Mouse (Mus musculus): ENCODE measurements around the gene Basp1. TPM values are rescaled to one million over a fixed set of nuclear protein-coding genes. Genes with fewer than 3 reads are reported as not detected.
A peak's percentile ranks its signal among the peaks of the same experiment; 100 is the strongest.

Gene Basp1
- polyA plus RNA-seq, 1 experiment from 2014 or later: 7.8 TPM

DNA sequence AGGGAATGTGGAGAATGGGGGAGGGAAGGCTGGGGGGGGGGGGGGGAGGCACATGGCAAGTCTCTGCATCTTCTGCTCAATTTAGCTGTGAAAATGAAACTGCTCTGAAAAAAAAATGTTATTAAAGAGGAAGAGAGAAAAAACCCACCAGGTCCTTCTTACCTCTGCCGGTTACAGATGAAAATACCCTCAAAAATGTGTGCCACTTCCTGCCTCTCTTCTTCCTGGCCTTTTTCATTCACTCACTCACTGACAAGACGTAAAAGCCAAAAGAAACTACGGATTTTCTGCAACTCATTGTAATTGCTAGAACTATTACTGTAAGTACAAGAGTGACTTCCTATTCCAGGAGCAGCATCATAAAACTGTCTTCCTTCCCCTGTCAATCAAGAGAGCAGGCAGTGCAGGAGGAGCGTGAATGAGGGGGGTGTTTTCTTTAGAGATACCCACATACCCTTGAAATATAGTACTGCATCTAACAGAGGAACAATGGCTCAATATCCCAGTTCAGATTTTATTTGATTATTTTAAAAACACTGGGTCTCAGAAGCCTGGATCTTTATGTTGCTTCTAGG is 21.0 kb downstream of the Basp1 start:
- no peak overlapping the region for H3K9ac ChIP-seq
- ATAC-seq (replicated peaks; ENCODE audit: insufficient number of reproducible peaks, insufficient read depth, low FRiP score, low read depth): no peak
- H3K27ac ChIP-seq: no peak overlapping the region
- H3K4me2 ChIP-seq: no peak overlapping the region
- no peaks in the 10 kb centered on the region for H3K27me3 ChIP-seq
- no peaks in the 10 kb centered on the region for H3K4me1 ChIP-seq (replicated peaks)
- H3K36me3 ChIP-seq: no peaks in the 10 kb centered on the region
- no peak overlapping the region for H3K4me3 ChIP-seq
- WGBS: 59% methylated on average over 4 of the region's 4 CpGs
- H3K9me3 ChIP-seq (replicated peaks): no peaks in the 10 kb centered on the region

GRCm38 (mm10) chr15:25391210-25391609 is 22.4 kb downstream of the Basp1 start:
- H3K9ac ChIP-seq: no peak overlapping the region
- ATAC-seq (replicated peaks; ENCODE audit: insufficient number of reproducible peaks, insufficient read depth, low FRiP score, low read depth): no peak
- H3K27me3 ChIP-seq: no peaks in the 10 kb centered on the region
- H3K4me1 ChIP-seq (replicated peaks): no peaks in the 10 kb centered on the region
- no peaks in the 10 kb centered on the region for H3K36me3 ChIP-seq
- H3K4me2 ChIP-seq: no peak overlapping the region
- no peaks in the 10 kb centered on the region for H3K9me3 ChIP-seq (replicated peaks)
- no peak overlapping the region for H3K4me3 ChIP-seq
- no peak overlapping the region for H3K27ac ChIP-seq
- WGBS: 47% methylated on average over 5 of the region's 5 CpGs

DNA sequence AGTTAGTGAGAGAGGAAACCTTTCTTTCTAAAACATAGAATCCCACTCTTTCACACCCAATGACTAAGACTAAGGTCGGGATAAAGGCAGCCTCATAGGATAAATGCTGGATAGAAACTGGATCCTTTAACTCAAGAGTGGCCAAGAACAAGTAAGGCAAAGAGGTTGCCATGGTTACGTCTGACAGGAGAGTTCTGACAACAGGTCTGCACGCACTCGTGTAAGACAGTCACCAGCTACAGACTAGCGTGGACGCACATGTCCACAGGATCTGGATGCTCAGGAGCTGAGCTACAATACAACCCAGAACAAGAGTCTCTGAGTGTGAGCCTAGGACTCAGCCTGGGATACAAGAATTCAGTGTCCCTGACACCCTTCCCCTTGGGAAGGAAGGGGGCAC is 26.0 kb downstream of the Basp1 start:
- no peak for ATAC-seq (replicated peaks; ENCODE audit: insufficient number of reproducible peaks, insufficient read depth, low FRiP score, low read depth)
- Histone ChIP-seq H3K27ac (no peak overlapping the region), H3K4me2 (no peak overlapping the region), H3K36me3 (no peaks in the 10 kb centered on the region), H3K27me3 (no peaks in the 10 kb centered on the region), H3K9ac (no peak overlapping the region), H3K9me3 (replicated peaks) (no peaks in the 10 kb centered on the region), H3K4me3 (no peak overlapping the region), H3K4me1 (replicated peaks) (no peaks in the 10 kb centered on the region)
- 75% methylated on average over 6 of the region's 6 CpGs for WGBS

DNA sequence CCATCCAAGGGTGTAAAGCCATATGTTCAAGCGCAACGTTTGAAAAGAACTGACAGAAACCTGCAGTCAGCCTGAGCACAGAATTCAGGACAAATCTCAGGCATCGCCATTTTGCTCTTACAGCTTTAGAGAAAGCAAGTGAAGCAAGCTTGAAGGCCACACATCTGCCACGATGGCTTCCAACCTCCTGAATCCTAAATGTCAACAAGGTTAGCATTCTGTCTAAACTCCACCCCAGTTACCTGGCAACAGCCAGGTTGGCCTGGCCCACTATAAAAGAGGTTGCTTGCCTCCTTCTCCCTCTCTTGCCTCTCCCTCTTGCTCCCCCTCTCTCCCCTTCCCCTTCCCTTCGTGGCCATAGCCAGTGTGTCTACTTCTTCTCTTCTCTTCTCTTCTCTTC is 33.5 kb downstream of the Basp1 start:
- Histone ChIP-seq H3K27ac (no peak overlapping the region), H3K27me3 (no peaks in the 10 kb centered on the region), H3K9me3 (replicated peaks) (no peaks in the 10 kb centered on the region), H3K9ac (no peak overlapping the region), H3K4me3 (no peak overlapping the region), H3K36me3 (no peaks in the 10 kb centered on the region), H3K4me2 (no peak overlapping the region), H3K4me1 (replicated peaks) (no peaks in the 10 kb centered on the region)
- ATAC-seq (replicated peaks; ENCODE audit: insufficient number of reproducible peaks, insufficient read depth, low FRiP score, low read depth): no peak
- 80% methylated on average over 5 of the region's 5 CpGs for WGBS

- no peaks in the 10 kb centered on the region for H3K36me3 ChIP-seq
- no peak overlapping the region for H3K4me2 ChIP-seq
- no peak for ATAC-seq (replicated peaks; ENCODE audit: insufficient number of reproducible peaks, insufficient read depth, low FRiP score, low read depth)
- no peak overlapping the region for H3K27ac ChIP-seq
- H3K9me3 ChIP-seq (replicated peaks): no peaks in the 10 kb centered on the region
- H3K4me1 ChIP-seq (replicated peaks): no peaks in the 10 kb centered on the region
- H3K27me3 ChIP-seq: no peaks in the 10 kb centered on the region
- H3K9ac ChIP-seq: no peak overlapping the region
- WGBS: 84% methylated on average over 8 of the region's 8 CpGs
- H3K4me3 ChIP-seq: no peak overlapping the region
Measured at GRCm38 (mm10) chr15:25378707-25379106, 34.9 kb downstream of the Basp1 start.

DNA sequence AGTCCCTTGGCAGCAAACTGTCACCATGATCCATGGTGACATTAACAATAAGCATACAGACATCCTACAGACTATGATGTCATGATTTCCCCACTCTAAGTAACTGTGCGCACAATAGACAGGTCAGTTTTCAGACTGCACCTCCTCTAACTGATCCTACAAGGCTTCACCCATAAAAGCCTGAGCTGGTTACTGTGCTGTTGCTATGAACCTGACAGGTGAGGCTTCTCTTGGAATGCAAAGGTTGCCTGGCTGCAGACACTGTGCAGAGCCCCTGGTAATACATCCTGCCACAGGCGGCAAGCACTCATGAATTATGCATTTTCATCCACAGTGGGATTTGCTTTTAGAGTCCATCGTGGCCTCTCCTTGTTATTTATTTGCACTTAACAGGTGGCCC is 36.6 kb downstream of the Basp1 start:
- Histone ChIP-seq H3K27me3 (no peaks in the 10 kb centered on the region), H3K4me2 (no peak overlapping the region), H3K27ac (no peak overlapping the region), H3K36me3 (no peaks in the 10 kb centered on the region), H3K4me3 (no peak overlapping the region), H3K9ac (no peak overlapping the region), H3K9me3 (replicated peaks) (no peaks in the 10 kb centered on the region), H3K4me1 (replicated peaks) (no peaks in the 10 kb centered on the region)
- ATAC-seq (replicated peaks; ENCODE audit: insufficient number of reproducible peaks, insufficient read depth, low FRiP score, low read depth): no peak
- 60% methylated on average over 3 of the region's 3 CpGs for WGBS

- Histone ChIP-seq H3K36me3 (no peaks in the 10 kb centered on the region), H3K27me3 (no peaks in the 10 kb centered on the region), H3K9me3 (replicated peaks) (no peaks in the 10 kb centered on the region), H3K4me1 (replicated peaks) (no peaks in the 10 kb centered on the region), H3K9ac (no peak overlapping the region), H3K27ac (no peak overlapping the region), H3K4me2 (no peak overlapping the region), H3K4me3 (no peak overlapping the region)
- 70% methylated on average over 3 of the region's 3 CpGs for WGBS
- no peak for ATAC-seq (replicated peaks; ENCODE audit: insufficient number of reproducible peaks, insufficient read depth, low FRiP score, low read depth)
Measured at GRCm38 (mm10) chr15:25373486-25373885, 40.1 kb downstream of the Basp1 start.

GRCm38 (mm10) chr15:25369522-25369921 is 44.0 kb downstream of the Basp1 start:
- Histone ChIP-seq H3K27me3 (no peaks in the 10 kb centered on the region), H3K9me3 (replicated peaks) (no peaks in the 10 kb centered on the region), H3K4me1 (replicated peaks) (0 out of 2 replicates have a peak, but pooled peaks cover 3% of the 10 kb centered on the region), H3K27ac (no peak overlapping the region), H3K4me3 (no peak overlapping the region), H3K4me2 (no peak overlapping the region), H3K9ac (no peak overlapping the region), H3K36me3 (no peaks in the 10 kb centered on the region)
- ATAC-seq (replicated peaks; ENCODE audit: insufficient number of reproducible peaks, insufficient read depth, low FRiP score, low read depth): no peak
- whole genome bisulfite sequencing: 54% methylated on average over 7 of the region's 7 CpGs

DNA sequence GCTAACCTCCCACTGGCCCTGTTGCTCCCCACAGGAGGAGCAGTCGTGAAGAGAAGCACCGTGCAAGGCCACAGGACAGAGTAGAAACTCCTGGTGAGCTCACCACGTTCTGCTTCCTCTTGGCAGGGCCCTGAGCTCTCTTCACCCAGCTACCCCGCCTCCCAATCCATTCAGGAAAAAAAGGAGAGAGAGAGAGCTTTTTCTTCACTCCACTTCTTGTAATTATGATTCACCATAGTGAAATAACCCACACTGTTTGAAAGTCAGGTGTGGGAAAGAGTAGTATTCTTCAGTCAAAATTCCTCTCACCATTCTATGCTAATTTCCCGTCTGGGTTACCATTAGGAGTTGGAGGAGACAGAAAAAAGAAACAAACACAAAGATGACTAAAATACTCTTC is 48.1 kb downstream of the Basp1 start:
- H3K36me3 ChIP-seq: no peaks in the 10 kb centered on the region
- 63% methylated on average over 5 of the region's 5 CpGs for WGBS
- 0 out of 2 replicates have a peak, but pooled peaks cover 6% of the 10 kb centered on the region for H3K4me1 ChIP-seq (replicated peaks)
- no peaks in the 10 kb centered on the region for H3K9me3 ChIP-seq (replicated peaks)
- H3K27me3 ChIP-seq: 0 out of 2 replicates have a peak, but pooled peaks cover 4% of the 10 kb centered on the region
- H3K4me2 ChIP-seq: no peak overlapping the region
- no peak overlapping the region for H3K27ac ChIP-seq
- no peak overlapping the region for H3K4me3 ChIP-seq
- no peak overlapping the region for H3K9ac ChIP-seq
- ATAC-seq (replicated peaks; ENCODE audit: insufficient number of reproducible peaks, insufficient read depth, low FRiP score, low read depth): no peak

DNA sequence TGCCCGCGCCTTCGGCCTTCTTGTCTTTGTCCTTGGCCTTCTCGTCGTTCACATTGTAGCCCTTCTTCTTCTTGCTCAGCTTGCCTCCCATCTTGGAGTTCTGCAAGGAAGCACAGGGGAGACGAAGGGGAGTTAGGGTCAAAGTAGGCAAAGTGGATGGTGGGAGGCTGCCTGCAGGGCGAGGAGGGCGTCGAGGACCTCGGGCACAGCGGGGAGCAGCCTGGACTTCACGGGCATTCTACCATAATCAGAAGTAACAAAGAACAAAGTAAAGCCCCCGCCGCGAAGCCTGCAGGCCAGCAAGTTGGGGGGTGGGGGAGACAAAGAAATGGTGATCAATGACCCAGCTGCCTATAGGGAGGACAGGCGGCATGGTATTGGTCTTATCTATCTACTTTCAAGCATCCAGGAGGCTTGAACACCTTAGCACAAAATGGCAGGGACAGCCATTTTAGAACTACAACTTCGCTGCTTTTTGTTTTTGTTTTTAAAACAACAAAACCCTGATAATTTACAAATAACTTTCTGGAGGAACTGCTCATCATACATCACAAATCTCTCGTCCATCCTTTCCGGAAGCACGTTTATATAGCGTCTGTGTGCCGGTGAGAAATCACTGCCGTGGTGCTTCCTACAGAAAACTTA is 48.6 kb downstream of the Basp1 start:
- Histone ChIP-seq H3K4me3 (peak overlapping the region; percentile 50), H3K27ac (no peak overlapping the region), H3K9me3 (replicated peaks) (no peaks in the 10 kb centered on the region), H3K27me3 (0 out of 2 replicates have a peak, but pooled peaks cover 4% of the 10 kb centered on the region), H3K9ac (peak overlapping the region; percentile 60), H3K36me3 (no peaks in the 10 kb centered on the region), H3K4me2 (peak overlapping the region; percentile 84), H3K4me1 (replicated peaks) (0 out of 2 replicates have a peak, but pooled peaks cover 6% of the 10 kb centered on the region)
- ATAC-seq (replicated peaks; ENCODE audit: insufficient number of reproducible peaks, insufficient read depth, low FRiP score, low read depth): no peak
- WGBS: 46% methylated on average over 23 of the region's 23 CpGs

GRCm38 (mm10) chr15:25364160-25364818 is 49.3 kb downstream of the Basp1 start:
- 0 out of 2 replicates have a peak, but pooled peaks cover 6% of the 10 kb centered on the region for H3K4me1 ChIP-seq (replicated peaks)
- H3K27ac ChIP-seq: no peak overlapping the region
- H3K9ac ChIP-seq: peak overlapping the region; percentile 60
- peak; percentile 79 for ATAC-seq (replicated peaks; ENCODE audit: insufficient number of reproducible peaks, insufficient read depth, low FRiP score, low read depth)
- WGBS: 16% methylated on average over 91 of the region's 97 CpGs
- H3K4me2 ChIP-seq: peak overlapping the region; percentile 84
- peak overlapping the region; percentile 50 for H3K4me3 ChIP-seq
- no peaks in the 10 kb centered on the region for H3K36me3 ChIP-seq
- 0 out of 2 replicates have a peak, but pooled peaks cover 4% of the 10 kb centered on the region for H3K27me3 ChIP-seq
- no peaks in the 10 kb centered on the region for H3K9me3 ChIP-seq (replicated peaks)

All from heart, embryonic 15.5 days (tissue).